Mouse (Mus musculus) central nervous system, embryonic 11.5 days (tissue): ENCODE data around the gene Rgs6. TPM values are rescaled to one million over a fixed set of nuclear protein-coding genes. Genes with fewer than 3 reads are reported as not detected.

Source experiments
- polyA plus RNA-seq: library from polyadenylated mRNA; depleted of rRNA; stranded (reverse); fragments of >200 nt; gene quantifications from 2 replicates; pipeline ENCODE4 v1.2.3, GENCODE M21; 2012; rRNA removed

The Rgs6 gene
- 0.66 TPM in 2 replicates for polyA plus RNA-seq

GRCm38 (mm10) chr12:82588017-82588416 is at the start of gene Rgs6:
Gene Rgs6, plus strand, starts transcription at chr12:82588292.

